Mouse (Mus musculus) midbrain, embryonic 10.5 days (tissue): ENCODE results near the gene Rps7. TPM values are rescaled to one million over a fixed set of nuclear protein-coding genes. Genes with fewer than 3 reads are reported as not detected.

Experiments used
- microRNA-seq: library from miRNA; unstranded; fragments of <30 nt; microRNA quantifications from one replicate; pipeline ENCODE4, GENCODE M21; 2017
- polyA plus RNA-seq: library from polyadenylated mRNA; unstranded; fragments of >200 nt; fragmentation: Nextera tagmentation; extraction: Ambion mirVana; gene quantifications from 2 replicates; pipeline ENCODE4 v1.2.1, GENCODE M21; 2016

The Rps7 gene
- polyA plus RNA-seq, 1 experiment from 2014 or later: 647 TPM

Small RNA genes lying within 50 kb of the gene (microRNA-seq; reads per million reads assigned to microRNA genes)
- gene Mir6937: not detected

Other genes starting within 250 kb of the Rps7 start
- gene Dcdc2c, start 83.6 kb downstream of the Rps7 start, polyA plus RNA-seq: 0.14 and 0.15 TPM in 2 replicates
- not detected in 2 replicates for gene Allc, start 53.4 kb downstream of the Rps7 start, polyA plus RNA-seq
- 0.12 and 0.17 TPM in 2 replicates for gene Colec11, start 12.6 kb downstream of the Rps7 start, polyA plus RNA-seq
- gene Rnaseh1, start 13.6 kb upstream of the Rps7 start, polyA plus RNA-seq: 34.1 and 35.4 TPM in 2 replicates
- 43.3 and 48.1 TPM in 2 replicates for gene Adi1, start 39.3 kb upstream of the Rps7 start, polyA plus RNA-seq
- gene Trappc12, start 114.5 kb upstream of the Rps7 start, polyA plus RNA-seq: 36.3 and 40.1 TPM in 2 replicates
- 45.5 and 48.0 TPM in 2 replicates for gene Eipr1, start 115.8 kb upstream of the Rps7 start, polyA plus RNA-seq